Mouse (Mus musculus) B cell, adult 62 days (primary cell): ENCODE data around the gene Chrna5. TPM values are rescaled to one million over a fixed set of nuclear protein-coding genes. Genes with fewer than 3 reads are reported as not detected.

Experiments
- total RNA-seq: library from RNA; stranded (reverse); gene quantifications from 4 replicates; pipeline ENCODE4 v1.2.4, GENCODE M21; 2023

Gene Chrna5
- not detected in 4 replicates for total RNA-seq

DNA sequence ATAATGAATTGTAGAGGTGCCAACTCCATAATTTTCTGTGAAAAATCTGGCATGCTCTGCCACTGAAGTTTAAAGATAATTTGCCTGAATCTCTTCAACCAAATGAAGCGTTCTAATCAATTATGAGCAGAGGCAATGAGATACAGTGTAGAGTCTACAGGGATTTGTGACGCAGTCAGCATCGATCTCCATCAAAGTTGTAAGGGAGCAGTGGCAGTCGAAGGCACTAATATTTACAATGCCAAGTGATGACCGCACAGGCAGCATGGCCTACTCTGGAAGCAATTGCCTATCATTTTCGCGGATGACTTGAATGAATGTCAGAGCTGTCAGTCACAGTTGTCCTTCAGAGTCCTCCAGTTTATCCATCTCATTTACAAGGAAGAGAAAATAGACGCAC is at the start of gene Chrna5:
Gene Chrna5 (plus strand): TSS at position 207 of the 400 bp plus-strand sequence.

DNA sequence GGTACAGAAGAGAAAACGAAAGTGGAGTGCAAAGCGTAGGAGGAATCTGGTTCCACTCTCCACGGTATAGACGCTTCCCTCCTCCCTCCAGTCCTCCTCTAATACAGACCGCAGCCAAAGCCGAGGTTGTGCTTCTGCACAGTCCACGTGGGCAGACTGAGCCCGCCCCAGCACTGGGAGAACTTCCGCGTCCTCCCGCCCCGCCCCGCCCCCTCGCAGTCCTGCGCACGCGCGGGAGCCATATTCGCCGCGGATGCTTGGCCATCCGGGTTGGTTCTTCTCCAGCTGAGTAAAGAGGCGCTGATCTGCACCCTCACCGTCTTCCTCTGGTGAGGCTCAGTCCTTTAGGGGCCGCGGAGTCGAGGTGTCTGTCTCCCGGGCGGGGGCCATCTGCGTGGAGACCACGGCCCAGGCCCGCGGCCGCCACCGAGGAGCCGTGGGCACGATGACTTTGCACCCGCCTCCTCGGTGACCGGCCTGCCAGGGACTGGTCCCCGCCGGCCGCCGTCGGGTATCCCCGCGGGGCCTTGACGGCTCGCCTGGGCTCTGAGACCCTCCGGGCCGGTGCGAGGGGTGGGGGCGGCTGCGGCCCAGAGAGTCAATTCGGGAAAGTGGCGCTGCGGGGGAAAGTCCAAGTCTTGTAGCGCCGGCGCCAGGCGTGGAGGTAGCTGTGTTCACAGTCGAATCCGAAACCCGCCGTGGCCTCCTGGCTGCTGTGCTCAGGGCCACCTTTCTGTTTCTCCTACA is 29.9 kb upstream of the Chrna5 start, which contains the start of the genes Psma4 and AY074887:
Gene Psma4 (plus strand): TSS at position 216 of the 747 bp plus-strand sequence.
Gene AY074887 (minus strand): TSS at position 424 of the 747 bp plus-strand sequence.

DNA sequence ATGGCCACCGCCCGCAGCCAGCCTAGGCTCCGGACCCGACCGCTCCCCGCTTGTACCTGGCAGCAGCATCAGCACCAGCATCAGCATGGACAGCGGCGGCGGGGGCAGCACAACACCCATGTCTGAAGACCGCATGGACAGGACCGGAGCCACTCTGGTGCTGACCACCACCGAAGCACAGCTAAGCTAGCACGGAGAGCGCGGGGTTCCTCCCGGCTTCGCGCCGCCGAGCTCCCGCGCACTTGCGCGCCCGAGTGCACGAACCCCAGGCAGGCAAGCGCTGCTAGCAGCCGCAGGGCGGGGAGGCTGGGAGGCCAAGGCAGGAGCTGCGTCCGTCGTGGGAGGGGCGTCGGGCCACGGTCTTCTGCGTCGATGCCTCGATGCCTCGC is 45.6 kb downstream of the Chrna5 start, which contains the start of gene Chrna3:
Gene Chrna3 (minus strand): TSS at position 288 of the 389 bp plus-strand sequence.

DNA sequence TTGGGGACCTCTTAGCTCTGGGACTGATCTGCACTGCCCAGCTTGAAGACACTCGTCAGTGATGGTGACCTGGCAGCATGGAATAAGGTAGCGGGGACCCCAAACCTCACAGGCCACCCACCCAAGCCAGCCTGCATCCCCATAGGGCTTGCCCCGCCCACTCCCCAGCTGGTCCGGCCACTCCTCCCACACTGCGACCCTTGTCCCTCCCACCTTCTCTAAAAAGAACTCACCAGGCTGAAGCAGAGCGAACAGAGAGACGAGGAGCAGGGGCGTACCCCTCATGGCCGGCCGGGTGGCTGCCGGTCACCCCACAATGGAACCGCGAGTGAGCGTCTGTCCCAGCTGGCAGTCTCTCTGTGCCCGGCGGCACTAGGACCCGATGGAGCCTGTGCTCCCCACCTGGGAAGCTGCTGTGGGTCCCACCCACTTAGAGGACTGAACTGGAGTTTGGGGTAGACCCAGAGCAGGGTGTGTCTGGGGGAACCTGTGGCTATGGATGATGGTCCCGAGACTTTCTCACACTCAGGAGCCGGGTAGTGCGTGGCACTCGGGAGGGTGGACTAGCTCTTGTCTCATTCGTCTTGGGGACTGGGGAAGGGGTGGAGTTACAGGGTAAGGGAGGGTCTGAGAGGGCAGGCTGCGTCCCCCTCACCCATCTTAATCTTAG is 67.7 kb downstream of the Chrna5 start, which contains the start of gene Chrnb4:
Gene Chrnb4 (minus strand): TSS at position 569 of the 670 bp plus-strand sequence.

Other genes with a start within 250 kb of the Chrna5 start
- gene Wdr61, start 246.4 kb upstream of the Chrna5 start, total RNA-seq = 59.6 to 74.1 TPM (median 64.8 TPM) in 4 replicates
- not detected in 4 replicates for gene Crabp1, start 216.1 kb upstream of the Chrna5 start, total RNA-seq
- 44.9 to 55.0 TPM (median 50.6 TPM) in 4 replicates for gene Ireb2, start 117.1 kb upstream of the Chrna5 start, total RNA-seq
- gene Hykk, start 63.6 kb upstream of the Chrna5 start, total RNA-seq = 0.55 to 1.3 TPM (median 1.0 TPM) in 4 replicates
- gene Psma4, start 30.1 kb upstream of the Chrna5 start, total RNA-seq = 85.0 to 88.1 TPM (median 87.5 TPM) in 4 replicates
- 0.81 to 1.3 TPM in 2 of 4 replicates, not detected in the others for gene AY074887, start 29.9 kb upstream of the Chrna5 start, total RNA-seq
- gene Chrna3, start 45.7 kb downstream of the Chrna5 start, total RNA-seq = not detected in 4 replicates
- not detected in 4 replicates for gene Chrnb4, start 67.9 kb downstream of the Chrna5 start, total RNA-seq
- gene Ube2q2, start 168.0 kb downstream of the Chrna5 start, total RNA-seq = 27.8 to 34.3 TPM (median 31.9 TPM) in 4 replicates
- 43.6 to 51.0 TPM (median 46.4 TPM) in 4 replicates for gene Fbxo22, start 228.0 kb downstream of the Chrna5 start, total RNA-seq